Mouse (Mus musculus) stomach, embryonic 16.5 days (tissue): ENCODE data around the gene 2610301B20Rik. TPM values are rescaled to one million over a fixed set of nuclear protein-coding genes. Genes with fewer than 3 reads are reported as not detected.

ENCODE experiments used
- ATAC-seq: fragments of 200-750 bp; cut with Nextera tagmentation; 2 replicates; pipeline ENCODE4 v1.8.0; 2017; ENCODE audit warnings: moderate number of reproducible peaks, moderate TSS enrichment; ENCODE audit not compliant: insufficient read depth, low FRiP score
- H3K27ac ChIP-seq: fragments of 300-500 bp; sonication (generic); 2 replicates; pipeline ENCODE4 v1.5.1; 2014; ENCODE audit warnings: low read length
- H3K27me3 ChIP-seq: fragments of 300-500 bp; sonication (generic); 2 replicates; pipeline ENCODE4 v1.6.1; 2014; ENCODE audit warnings: low read length, control low read depth, mixed read lengths; ENCODE audit not compliant: control insufficient read depth, insufficient read depth
- H3K36me3 ChIP-seq: fragments of 300-500 bp; sonication (generic); 2 replicates; pipeline ENCODE4 v1.6.1; 2014; ENCODE audit warnings: low read length; ENCODE audit not compliant: control insufficient read depth, insufficient read depth
- H3K4me1 ChIP-seq: fragments of 300-500 bp; sonication (generic); 2 replicates; pipeline ENCODE4 v1.6.1; 2014; ENCODE audit warnings: low read length, control low read depth, mixed read lengths; ENCODE audit not compliant: control insufficient read depth, insufficient read depth
- H3K4me2 ChIP-seq: fragments of 300-500 bp; sonication (generic); 2 replicates; pipeline ENCODE4 v1.6.1; 2014; ENCODE audit warnings: low read depth, low read length, mixed read lengths
- H3K4me3 ChIP-seq: fragments of 300-500 bp; sonication (generic); replicated peaks from 2 replicates; pipeline ENCODE4 v1.5.1; 2014; ENCODE audit warnings: mild to moderate bottlenecking, low read length
- H3K9ac ChIP-seq: fragments of 300-500 bp; sonication (generic); 2 replicates; pipeline ENCODE4 v1.6.1; 2014; ENCODE audit warnings: low read length
- H3K9me3 ChIP-seq: fragments of 300-500 bp; sonication (generic); replicated peaks from 2 replicates; pipeline ENCODE4 v1.6.1; 2016; ENCODE audit warnings: low read length, control low read depth; ENCODE audit not compliant: control insufficient read depth
- WGBS: fragments of 180-500 bp; shearing (Covaris S2); extraction: QIAGEN DNeasy Blood & Tissue Kit; methylation state at CpG from one replicate; pipeline ENCODE4 v1.1.7; 2014; 5-methylcytosine and 5-hydroxymethylcytosine counted together
- polyA plus RNA-seq: library from polyadenylated mRNA; unstranded; fragments of >200 nt; fragmentation: Nextera tagmentation; extraction: Ambion mirVana; gene quantifications from 2 replicates; pipeline ENCODE4 v1.2.1, GENCODE M21; 2015

2610301B20Rik gene
- 26.8 and 27.0 TPM in 2 replicates for polyA plus RNA-seq

DNA sequence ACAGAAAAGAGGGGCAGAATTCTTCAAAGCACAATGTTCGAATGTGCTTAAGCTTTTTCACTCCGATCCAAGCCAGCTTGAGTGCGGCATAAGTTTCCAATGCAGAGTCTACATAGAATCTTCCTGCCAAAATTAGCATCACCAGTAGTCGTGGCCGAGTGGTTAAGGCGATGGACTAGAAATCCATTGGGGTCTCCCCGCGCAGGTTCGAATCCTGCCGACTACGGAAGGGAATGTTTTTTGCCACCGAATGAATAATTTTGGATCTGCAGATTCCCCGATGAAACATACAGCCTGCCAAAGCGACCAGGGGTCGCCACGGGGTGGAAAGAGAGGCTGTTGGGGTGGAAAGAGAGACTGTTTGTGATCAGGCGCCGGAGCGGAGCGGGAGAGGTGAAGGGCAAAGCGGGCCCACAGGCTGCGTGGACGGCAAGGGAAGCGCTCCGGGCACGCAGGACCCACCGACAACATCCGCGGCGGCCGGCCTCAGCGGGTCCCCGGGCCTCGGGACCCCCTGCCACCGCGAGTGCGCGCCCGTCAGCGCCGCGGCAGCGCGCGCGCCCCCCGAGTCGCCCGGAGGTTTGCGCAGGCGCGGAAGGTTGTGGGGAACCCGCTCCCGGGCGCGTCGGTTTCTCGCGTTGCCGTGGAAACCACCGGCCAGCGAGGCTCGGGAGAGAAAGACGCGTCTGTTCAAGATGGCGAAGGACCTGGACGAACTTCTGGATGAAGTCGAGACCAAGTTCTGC lies at the start of gene 2610301B20Rik:
TSS of gene 2610301B20Rik (plus strand) at position 579 of the 746 bp plus-strand sequence.
- Histone ChIP-seq H3K9ac (peak within 1 kb of the TSS; percentile 95), H3K27me3 (no peaks in the 10 kb centered on the region), H3K27ac (peak within 1 kb of the TSS; percentile 99), H3K36me3 (no peaks in the 10 kb centered on the region), H3K4me3 (peak within 1 kb of the TSS; percentile 90), H3K4me2 (peak within 1 kb of the TSS; percentile 62), H3K9me3 (no peaks in the 10 kb centered on the region), H3K4me1 (peaks cover 8% of the 10 kb centered on the region)
- peak; percentile 90 for ATAC-seq
- WGBS = under 1% methylated on average over 68 of the region's 68 CpGs

GRCm38 (mm10) chr4:10833273-10833672 lies 41.0 kb upstream of the 2610301B20Rik start:
- WGBS = 85% methylated on average over 1 of the region's 1 CpGs

GRCm38 (mm10) chr4:10835252-10836051 lies 38.8 kb upstream of the 2610301B20Rik start:
- WGBS = 70% methylated on average over 6 of the region's 6 CpGs
- no peaks in the 10 kb centered on the region for H3K27me3 ChIP-seq
- no peak for ATAC-seq
- H3K36me3 ChIP-seq = no peaks in the 10 kb centered on the region
- no peaks in the 10 kb centered on the region for H3K9me3 ChIP-seq
- no peak overlapping the region for H3K4me3 ChIP-seq
- H3K4me1 ChIP-seq = no peaks in the 10 kb centered on the region
- H3K4me2 ChIP-seq = no peak overlapping the region
- H3K9ac ChIP-seq = no peak overlapping the region
- no peak overlapping the region for H3K27ac ChIP-seq

More at GRCm38 (mm10) chr4:10833273-10833672, 41.0 kb upstream of the 2610301B20Rik start:
- Histone ChIP-seq H3K27ac (no peak overlapping the region), H3K4me3 (no peak overlapping the region), H3K9me3 (no peaks in the 10 kb centered on the region), H3K36me3 (no peaks in the 10 kb centered on the region), H3K9ac (no peak overlapping the region), H3K4me2 (no peak overlapping the region), H3K4me1 (no peaks in the 10 kb centered on the region), H3K27me3 (no peaks in the 10 kb centered on the region)
- ATAC-seq = no peak

GRCm38 (mm10) chr4:10845848-10846247 lies 28.4 kb upstream of the 2610301B20Rik start:
- H3K27ac ChIP-seq = no peak overlapping the region
- no peak overlapping the region for H3K9ac ChIP-seq
- no peak overlapping the region for H3K4me3 ChIP-seq
- H3K27me3 ChIP-seq = no peaks in the 10 kb centered on the region
- peaks cover 4% of the 10 kb centered on the region; the same call in 1 of the 2 replicates for H3K4me1 ChIP-seq
- no peak for ATAC-seq
- no peaks in the 10 kb centered on the region for H3K36me3 ChIP-seq
- WGBS = 48% methylated on average over 7 of the region's 7 CpGs
- H3K4me2 ChIP-seq = no peak overlapping the region
- H3K9me3 ChIP-seq = no peaks in the 10 kb centered on the region

GRCm38 (mm10) chr4:10849812-10850211 lies 24.5 kb upstream of the 2610301B20Rik start:
- WGBS = 68% methylated on average over 7 of the region's 7 CpGs
- H3K9me3 ChIP-seq = no peaks in the 10 kb centered on the region
- ATAC-seq = no peak

GRCm38 (mm10) chr4:10851013-10851412 lies 23.3 kb upstream of the 2610301B20Rik start:
- Histone ChIP-seq H3K4me2 (no peak overlapping the region), H3K9ac (no peak overlapping the region), H3K27ac (no peak overlapping the region), H3K4me3 (no peak overlapping the region), H3K36me3 (no peaks in the 10 kb centered on the region), H3K27me3 (no peaks in the 10 kb centered on the region), H3K9me3 (no peaks in the 10 kb centered on the region), H3K4me1 (0 out of 2 replicates have a peak, but pooled peaks cover under 1% of the 10 kb centered on the region)
- ATAC-seq = no peak
- 74% methylated on average over 5 of the region's 5 CpGs for WGBS

More at GRCm38 (mm10) chr4:10849812-10850211, 24.5 kb upstream of the 2610301B20Rik start:
- Histone ChIP-seq H3K4me2 (no peak overlapping the region), H3K4me1 (peaks cover 4% of the 10 kb centered on the region; the same call in 1 of the 2 replicates), H3K9ac (no peak overlapping the region), H3K4me3 (no peak overlapping the region), H3K27ac (no peak overlapping the region), H3K36me3 (no peaks in the 10 kb centered on the region), H3K27me3 (no peaks in the 10 kb centered on the region)

GRCm38 (mm10) chr4:10859174-10859573 lies 15.1 kb upstream of the 2610301B20Rik start:
- Histone ChIP-seq H3K4me3 (no peak overlapping the region), H3K36me3 (no peaks in the 10 kb centered on the region), H3K4me1 (peaks cover 8% of the 10 kb centered on the region; the same call in 1 of the 2 replicates), H3K27ac (no peak overlapping the region), H3K9ac (no peak overlapping the region), H3K4me2 (no peak overlapping the region), H3K27me3 (no peaks in the 10 kb centered on the region), H3K9me3 (no peaks in the 10 kb centered on the region)
- ATAC-seq = no peak

- no peak overlapping the region for H3K27ac ChIP-seq
- ATAC-seq = no peak
- peaks cover 8% of the 10 kb centered on the region; the same call in 1 of the 2 replicates for H3K4me1 ChIP-seq
- no peak overlapping the region for H3K9ac ChIP-seq
- no peaks in the 10 kb centered on the region for H3K27me3 ChIP-seq
- H3K36me3 ChIP-seq = no peaks in the 10 kb centered on the region
- peak overlapping the region; percentile 37; the same call in 1 of the 2 replicates for H3K4me2 ChIP-seq
- H3K9me3 ChIP-seq = no peaks in the 10 kb centered on the region
- 40% methylated on average over 11 of the region's 12 CpGs for WGBS
- no peak overlapping the region for H3K4me3 ChIP-seq
These were observed 14.3 kb upstream of the 2610301B20Rik start for GRCm38 (mm10) chr4:10859911-10860581.
